Mouse (Mus musculus): Measurements from ENCODE around the gene Abcf3. TPM values are rescaled to one million over a fixed set of nuclear protein-coding genes. Genes with fewer than 3 reads are reported as not detected.

Gene Abcf3
- polyA plus RNA-seq, 1 experiment from 2014 or later, result 33.0 TPM

GRCm38 (mm10) chr16:20537071-20537471 is 11.3 kb upstream of the Abcf3 start:
- H3K36me3 ChIP-seq (ENCODE audit: control insufficient read depth, insufficient read depth, low read length), result peaks cover 14% of the 10 kb centered on the region
- H3K4me1 ChIP-seq (replicated peaks; ENCODE audit: control insufficient read depth, insufficient read depth), result no peaks in the 10 kb centered on the region; the same call in 1 of the 2 replicates
- WGBS, result 17% methylated on average over 5 of the region's 5 CpGs
- H3K9me3 ChIP-seq (ENCODE audit: control insufficient read depth, low read length), result no peaks in the 10 kb centered on the region
- no peaks in the 10 kb centered on the region for H3K27me3 ChIP-seq (ENCODE audit: control insufficient read depth, insufficient read depth, low read length)
- TF ChIP-seq CTCF (IDR thresholded peaks at IDR 0.05; ENCODE audit: low read depth) (peak; percentile 43), EP300 (optimal IDR thresholded peaks at IDR 0.05) (no peak)
- H3K9ac ChIP-seq (ENCODE audit: low read length), result peak overlapping the region; percentile 35; the same call in 1 of the 2 replicates
- H3K4me3 ChIP-seq (ENCODE audit: low read depth, low read length), result peak overlapping the region; percentile 5
- peak overlapping the region; percentile 66 for H3K27ac ChIP-seq (replicated peaks)
- DNase-seq (ENCODE audit: low spot score), result peak; percentile 55
- peak overlapping the region; percentile 76 for H3K4me2 ChIP-seq (replicated peaks; ENCODE audit: low read depth)
- ATAC-seq (ENCODE audit: low FRiP score, low TSS enrichment), result peak; percentile 5; the same call in 1 of the 2 replicates

GRCm38 (mm10) chr16:20537601-20538320 is 10.6 kb upstream of the Abcf3 start:
- Histone ChIP-seq H3K4me2 (replicated peaks; ENCODE audit: low read depth) (peak overlapping the region; percentile 76), H3K9me3 (ENCODE audit: control insufficient read depth, low read length) (no peaks in the 10 kb centered on the region), H3K4me1 (replicated peaks; ENCODE audit: control insufficient read depth, insufficient read depth) (no peaks in the 10 kb centered on the region; the same call in 1 of the 2 replicates), H3K4me3 (ENCODE audit: low read depth, low read length) (peak overlapping the region; percentile 5), H3K36me3 (ENCODE audit: control insufficient read depth, insufficient read depth, low read length) (peaks cover 14% of the 10 kb centered on the region), H3K9ac (ENCODE audit: low read length) (peak overlapping the region; percentile 38; the same call in 1 of the 2 replicates), H3K27me3 (ENCODE audit: control insufficient read depth, insufficient read depth, low read length) (no peaks in the 10 kb centered on the region), H3K27ac (replicated peaks) (peak overlapping the region; percentile 66)
- TF ChIP-seq EP300 (optimal IDR thresholded peaks at IDR 0.05) (no peak), CTCF (IDR thresholded peaks at IDR 0.05; ENCODE audit: low read depth) (no peak)
- DNase-seq (ENCODE audit: low spot score) (no peak), ATAC-seq (ENCODE audit: low FRiP score, low TSS enrichment) (no peak)
- WGBS, result 35% methylated on average over 6 of the region's 6 CpGs

DNA sequence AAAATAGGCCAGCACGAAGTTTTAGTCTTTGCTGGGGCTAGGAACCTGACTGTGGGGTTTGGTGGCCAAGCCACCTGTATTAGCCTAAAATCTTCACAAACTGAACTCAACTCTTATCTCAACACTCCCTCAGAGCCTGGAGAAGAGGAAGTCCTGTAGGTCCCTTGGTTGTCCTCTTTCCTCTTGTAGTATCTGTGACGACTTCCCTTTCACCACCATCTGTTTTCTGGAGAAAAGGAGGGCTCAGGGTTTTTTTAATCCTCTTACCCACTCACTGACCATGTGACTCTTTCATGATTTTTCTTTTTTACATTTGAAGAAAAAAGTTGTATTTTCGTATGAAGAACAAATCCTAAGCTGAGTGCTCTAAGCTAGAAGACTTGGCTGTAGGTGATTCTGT is 8.7 kb upstream of the Abcf3 start:
- no peaks in the 10 kb centered on the region; the same call in 1 of the 2 replicates for H3K4me1 ChIP-seq (replicated peaks; ENCODE audit: control insufficient read depth, insufficient read depth)

GRCm38 (mm10) chr16:20540438-20540837 is 7.9 kb upstream of the Abcf3 start:
- TF ChIP-seq CTCF (IDR thresholded peaks at IDR 0.05; ENCODE audit: low read depth) (no peak), EP300 (optimal IDR thresholded peaks at IDR 0.05) (no peak)
- 72% methylated on average over 4 of the region's 4 CpGs for WGBS

More for the DNA sequence above, 8.7 kb upstream of the Abcf3 start:
- TF ChIP-seq EP300 (optimal IDR thresholded peaks at IDR 0.05) (no peak), CTCF (IDR thresholded peaks at IDR 0.05; ENCODE audit: low read depth) (no peak)
- 70% methylated on average over 3 of the region's 3 CpGs for WGBS
- Histone ChIP-seq H3K9me3 (ENCODE audit: control insufficient read depth, low read length) (no peaks in the 10 kb centered on the region), H3K4me2 (replicated peaks; ENCODE audit: low read depth) (no peak overlapping the region), H3K36me3 (ENCODE audit: control insufficient read depth, insufficient read depth, low read length) (peaks cover 14% of the 10 kb centered on the region), H3K27ac (replicated peaks) (no peak overlapping the region), H3K27me3 (ENCODE audit: control insufficient read depth, insufficient read depth, low read length) (no peaks in the 10 kb centered on the region), H3K4me3 (ENCODE audit: low read depth, low read length) (no peak overlapping the region), H3K9ac (ENCODE audit: low read length) (no peak overlapping the region)
- ATAC-seq (ENCODE audit: low FRiP score, low TSS enrichment), result no peak
- no peak for DNase-seq (ENCODE audit: low spot score)

DNA sequence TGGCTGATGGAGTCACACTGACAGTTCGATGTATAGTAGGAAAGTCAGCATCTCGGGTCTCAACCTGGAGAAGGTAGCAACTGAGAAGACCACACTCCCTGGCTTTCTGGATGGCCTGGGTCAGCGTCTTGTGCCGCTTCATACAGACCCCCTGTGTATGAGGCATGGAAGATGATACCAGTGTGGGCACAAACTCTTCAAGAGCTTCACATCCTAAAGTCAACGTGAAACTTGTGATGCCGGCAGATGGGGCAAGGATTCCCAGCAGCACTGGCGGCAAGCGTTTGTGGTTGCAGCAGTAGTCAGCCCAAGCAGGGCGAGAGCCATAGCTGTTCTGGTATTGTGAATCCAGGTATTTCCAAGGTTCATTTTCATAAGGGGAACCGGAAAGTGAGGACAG is 2.7 kb upstream of the Abcf3 start:
- Histone ChIP-seq H3K27ac (replicated peaks) (no peak overlapping the region), H3K4me2 (replicated peaks; ENCODE audit: low read depth) (no peak overlapping the region), H3K9me3 (ENCODE audit: control insufficient read depth, low read length) (no peaks in the 10 kb centered on the region), H3K4me3 (ENCODE audit: low read depth, low read length) (no peak overlapping the region), H3K27me3 (ENCODE audit: control insufficient read depth, insufficient read depth, low read length) (no peaks in the 10 kb centered on the region), H3K4me1 (replicated peaks; ENCODE audit: control insufficient read depth, insufficient read depth) (0 out of 2 replicates have a peak, but pooled peaks cover 3% of the 10 kb centered on the region), H3K36me3 (ENCODE audit: control insufficient read depth, insufficient read depth, low read length) (peaks cover 13% of the 10 kb centered on the region), H3K9ac (ENCODE audit: low read length) (no peak overlapping the region)
- DNase-seq (ENCODE audit: low spot score) (no peak), ATAC-seq (ENCODE audit: low FRiP score, low TSS enrichment) (no peak)
- TF ChIP-seq CTCF (IDR thresholded peaks at IDR 0.05; ENCODE audit: low read depth) (no peak), EP300 (optimal IDR thresholded peaks at IDR 0.05) (no peak)
- 92% methylated on average over 10 of the region's 10 CpGs for WGBS

More at GRCm38 (mm10) chr16:20540438-20540837, 7.9 kb upstream of the Abcf3 start:
- no peaks in the 10 kb centered on the region; the same call in 1 of the 2 replicates for H3K4me1 ChIP-seq (replicated peaks; ENCODE audit: control insufficient read depth, insufficient read depth)
- H3K9ac ChIP-seq (ENCODE audit: low read length), result no peak overlapping the region
- H3K4me2 ChIP-seq (replicated peaks; ENCODE audit: low read depth), result no peak overlapping the region
- peak; percentile 55; the same call in 1 of the 2 replicates for ATAC-seq (ENCODE audit: low FRiP score, low TSS enrichment)
- H3K36me3 ChIP-seq (ENCODE audit: control insufficient read depth, insufficient read depth, low read length), result peaks cover 19% of the 10 kb centered on the region
- H3K27ac ChIP-seq (replicated peaks), result peak overlapping the region; percentile 45; the same call in 1 of the 2 replicates
- no peaks in the 10 kb centered on the region for H3K27me3 ChIP-seq (ENCODE audit: control insufficient read depth, insufficient read depth, low read length)
- no peak overlapping the region for H3K4me3 ChIP-seq (ENCODE audit: low read depth, low read length)
- H3K9me3 ChIP-seq (ENCODE audit: control insufficient read depth, low read length), result no peaks in the 10 kb centered on the region
- DNase-seq (ENCODE audit: low spot score), result peak; percentile 52

DNA sequence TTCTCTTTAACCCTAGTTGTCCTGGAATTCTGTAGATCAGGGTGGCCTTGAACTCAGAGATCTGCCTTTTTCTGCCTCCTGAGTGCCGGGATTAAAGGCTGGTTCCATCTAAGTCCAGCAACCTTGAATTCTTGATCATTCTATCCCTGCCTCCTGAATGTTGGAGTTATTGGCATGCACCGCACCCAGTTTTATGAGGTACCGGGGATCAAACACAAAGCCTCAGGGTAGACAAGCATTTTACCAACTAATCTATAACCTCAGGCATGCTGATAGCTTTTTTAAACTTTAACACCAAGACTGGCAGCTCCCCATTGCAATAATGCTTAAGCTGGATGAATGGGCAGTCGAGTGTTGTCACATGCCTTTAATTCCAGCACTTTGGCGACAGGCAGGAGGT is 954 bp upstream of the Abcf3 start:
- Histone ChIP-seq H3K4me2 (replicated peaks; ENCODE audit: low read depth) (peak overlapping the region; percentile 81), H3K4me3 (ENCODE audit: low read depth, low read length) (peak overlapping the region; percentile 85; the same call in 1 of the 2 replicates), H3K27me3 (ENCODE audit: control insufficient read depth, insufficient read depth, low read length) (no peaks in the 10 kb centered on the region), H3K36me3 (ENCODE audit: control insufficient read depth, insufficient read depth, low read length) (peaks cover 22% of the 10 kb centered on the region), H3K9ac (ENCODE audit: low read length) (no peak overlapping the region), H3K4me1 (replicated peaks; ENCODE audit: control insufficient read depth, insufficient read depth) (0 out of 2 replicates have a peak, but pooled peaks cover 3% of the 10 kb centered on the region), H3K9me3 (ENCODE audit: control insufficient read depth, low read length) (no peaks in the 10 kb centered on the region), H3K27ac (replicated peaks) (peak overlapping the region; percentile 73)
- DNase-seq (ENCODE audit: low spot score) (no peak), ATAC-seq (ENCODE audit: low FRiP score, low TSS enrichment) (no peak)
- 40% methylated on average over 5 of the region's 5 CpGs for WGBS
- TF ChIP-seq EP300 (optimal IDR thresholded peaks at IDR 0.05) (no peak), CTCF (IDR thresholded peaks at IDR 0.05; ENCODE audit: low read depth) (no peak)

Measured in stomach, postnatal 0 days (tissue).